Mouse (Mus musculus) kidney, postnatal 36 days (tissue): ENCODE data around the gene Syce2.
"Not testable (repeated sequence)": the region's sequence is repeated elsewhere in the genome, so short reads cannot be mapped to it uniquely, and the experiment has no call there.

Source experiments
- DNase-seq, 2 experiments: peaks; one replicate each; pipeline ENCODE4 v3.0.0; 2021 to 2022; ENCODE audit warnings: mixed read lengths in 2 of 2

Syce2 gene

GRCm38 (mm10) chr8:84902920-84903661 lies 31.2 kb downstream of the Syce2 start:
- DNase-seq: peak; percentile 96 to 98

DNA sequence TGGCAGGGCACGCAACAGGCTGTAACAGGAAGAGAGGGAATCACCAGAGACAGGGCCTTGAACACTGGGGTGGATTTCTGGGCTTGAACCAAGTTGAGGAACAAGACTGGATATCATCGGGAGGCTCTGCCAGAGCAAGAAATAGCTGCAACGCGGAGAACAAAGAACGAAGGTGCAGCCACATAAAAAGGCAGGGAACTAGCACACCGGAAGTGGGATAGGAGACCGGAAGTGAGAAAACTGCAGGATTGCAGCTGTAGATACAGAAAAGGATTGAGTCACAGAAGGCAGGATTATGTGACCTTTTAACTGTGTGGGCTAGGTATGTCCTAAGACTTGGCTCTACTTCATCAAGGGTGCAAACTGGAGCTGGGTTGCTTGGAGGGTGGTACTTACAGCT lies 32.4 kb downstream of the Syce2 start:
- DNase-seq: no peak

DNA sequence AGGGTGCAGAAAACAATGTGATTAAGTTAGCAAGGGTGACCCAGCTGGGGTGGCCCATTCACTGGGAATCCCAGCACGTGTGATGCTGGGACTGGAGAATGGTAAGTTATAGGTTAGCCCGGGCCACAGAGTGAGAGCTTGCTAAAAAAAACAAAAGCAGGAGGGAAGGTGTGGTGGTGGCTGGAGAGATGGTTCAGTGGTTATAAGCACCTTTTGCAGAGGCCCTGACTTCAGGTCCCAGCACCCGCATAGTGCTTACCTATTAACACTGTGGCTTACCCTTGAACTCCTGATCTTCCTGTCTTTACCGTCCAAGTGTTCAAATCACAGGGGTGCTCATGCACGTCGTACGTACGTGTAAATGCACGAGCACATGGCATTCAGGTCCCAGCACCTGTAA lies 35.1 kb downstream of the Syce2 start:
- DNase-seq: no peak

DNA sequence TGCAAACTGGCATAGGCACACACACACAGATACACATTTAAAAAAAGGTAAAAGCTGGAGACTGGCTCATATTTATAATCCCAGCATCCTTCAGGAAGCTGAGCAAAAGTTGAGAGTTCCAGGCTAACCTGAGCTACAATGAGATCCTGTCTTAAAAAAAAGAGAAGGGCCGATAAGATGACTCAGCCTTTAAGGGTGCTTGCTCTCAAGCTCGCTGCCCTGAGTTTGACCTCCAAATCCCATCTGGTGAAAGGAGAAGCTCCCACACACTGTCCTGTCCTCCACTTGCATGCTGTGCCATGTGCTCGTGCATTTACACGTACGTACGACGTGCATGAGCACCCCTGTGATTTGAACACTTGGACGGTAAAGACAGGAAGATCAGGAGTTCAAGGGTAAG lies 35.6 kb downstream of the Syce2 start:
- DNase-seq: no peak

DNA sequence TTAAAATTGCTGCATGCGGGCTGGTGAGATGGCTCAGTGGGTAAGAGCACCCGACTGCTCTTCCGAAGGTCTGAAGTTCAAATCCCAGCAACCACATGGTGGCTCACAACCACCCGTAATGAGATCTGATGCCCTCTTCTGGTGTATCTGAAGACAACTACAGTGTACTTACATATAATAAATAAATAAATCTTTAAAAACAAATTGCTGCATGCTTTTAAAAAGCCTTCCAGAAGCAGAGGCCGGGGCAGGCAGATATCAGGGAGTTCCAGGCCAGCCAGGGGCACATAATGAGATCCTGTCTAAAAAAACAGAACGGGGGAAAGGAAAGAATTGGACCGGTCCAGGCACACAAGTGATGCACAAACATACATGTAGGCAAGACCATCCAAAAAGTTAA lies 36.1 kb downstream of the Syce2 start:
- not testable (repeated sequence) for DNase-seq

DNA sequence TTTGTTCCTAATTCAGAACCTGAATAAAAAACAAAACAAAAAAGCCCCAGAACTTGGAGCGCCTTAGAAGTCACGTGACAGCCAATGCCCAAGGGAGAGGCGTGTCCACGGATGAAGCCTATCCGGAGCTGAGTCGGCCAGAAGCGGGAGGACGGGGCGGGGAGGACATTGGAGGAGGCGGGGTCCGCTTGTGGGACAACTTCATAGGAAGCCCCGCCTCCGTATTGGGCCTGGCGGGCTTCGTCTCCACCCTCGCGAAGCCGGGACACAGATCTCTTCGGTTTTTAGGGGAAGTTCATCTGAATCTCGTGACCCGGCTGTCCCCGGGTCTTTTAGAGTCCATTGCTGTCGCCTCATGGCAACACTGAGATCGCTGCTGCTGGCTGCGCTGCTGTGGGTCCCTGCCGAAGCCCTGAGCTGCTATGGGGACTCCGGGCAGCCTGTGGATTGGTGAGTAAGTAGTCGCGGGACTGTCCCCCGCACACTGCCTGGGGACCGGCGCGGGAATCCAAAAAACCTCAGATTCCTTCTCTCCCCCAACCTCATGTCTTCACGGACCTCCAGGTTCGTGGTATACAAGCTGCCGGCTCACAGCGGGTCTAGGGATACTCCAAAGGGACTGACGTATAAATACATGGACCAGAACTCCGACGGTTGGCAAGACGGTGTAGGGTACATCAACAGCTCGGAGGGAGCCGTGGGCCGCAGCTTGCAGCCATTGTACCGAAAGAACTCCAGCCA lies 36.7 kb downstream of the Syce2 start, which contains the start of gene Dnase2a:
Gene Dnase2a (plus strand): TSS at position 140 of the 741 bp plus-strand sequence.
- DNase-seq: peak; percentile 98 to 99

GRCm38 (mm10) chr8:84909162-84909767 lies 37.4 kb downstream of the Syce2 start:
- DNase-seq: no peak

DNA sequence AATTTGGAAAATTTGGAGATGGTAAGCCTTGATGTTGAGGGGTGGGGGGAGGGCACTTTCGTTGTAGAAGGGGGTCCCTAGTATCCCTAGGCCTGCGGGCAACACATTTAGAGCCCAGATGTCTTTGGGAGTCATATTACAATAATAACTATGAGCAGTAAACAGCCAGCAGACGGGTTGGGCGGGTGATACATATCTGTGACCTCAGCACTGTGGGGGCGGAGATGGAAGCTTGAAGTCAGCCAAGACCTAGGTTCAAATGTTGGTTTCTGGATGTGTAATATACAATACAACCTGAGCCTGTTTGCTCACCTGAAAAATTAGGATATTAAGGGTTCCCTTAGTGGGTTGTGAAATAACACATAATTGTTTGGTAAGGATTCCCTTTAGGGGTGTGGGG lies 38.0 kb downstream of the Syce2 start:
- no peak for DNase-seq

GRCm38 (mm10) chr8:84910551-84910950 lies 38.6 kb downstream of the Syce2 start:
- no peak for DNase-seq

DNA sequence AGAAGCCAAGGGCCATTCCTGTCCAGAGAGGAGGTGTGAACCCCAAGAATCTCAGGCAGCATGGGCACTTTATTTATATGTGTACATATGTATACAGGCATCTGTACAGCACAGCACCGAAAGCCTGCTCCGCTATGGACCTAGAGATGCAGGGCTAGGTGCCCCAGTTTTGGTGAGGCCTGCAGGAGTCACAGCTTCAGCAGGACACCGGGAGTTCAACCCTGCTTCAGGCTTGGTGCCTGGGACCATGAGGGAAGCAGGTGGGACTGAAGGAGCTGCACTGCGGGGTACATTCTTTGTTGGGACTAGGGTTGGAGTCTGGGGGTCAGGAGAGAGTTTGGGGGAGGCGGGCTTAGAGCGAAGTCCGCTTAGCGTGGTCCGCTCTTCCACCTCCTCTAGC lies 39.9 kb downstream of the Syce2 start:
- no peak for DNase-seq

- DNase-seq: peak in 1 of 2 experiments; percentile 11
Observed at GRCm38 (mm10) chr8:84912391-84912790, 40.5 kb downstream of the Syce2 start.

DNA sequence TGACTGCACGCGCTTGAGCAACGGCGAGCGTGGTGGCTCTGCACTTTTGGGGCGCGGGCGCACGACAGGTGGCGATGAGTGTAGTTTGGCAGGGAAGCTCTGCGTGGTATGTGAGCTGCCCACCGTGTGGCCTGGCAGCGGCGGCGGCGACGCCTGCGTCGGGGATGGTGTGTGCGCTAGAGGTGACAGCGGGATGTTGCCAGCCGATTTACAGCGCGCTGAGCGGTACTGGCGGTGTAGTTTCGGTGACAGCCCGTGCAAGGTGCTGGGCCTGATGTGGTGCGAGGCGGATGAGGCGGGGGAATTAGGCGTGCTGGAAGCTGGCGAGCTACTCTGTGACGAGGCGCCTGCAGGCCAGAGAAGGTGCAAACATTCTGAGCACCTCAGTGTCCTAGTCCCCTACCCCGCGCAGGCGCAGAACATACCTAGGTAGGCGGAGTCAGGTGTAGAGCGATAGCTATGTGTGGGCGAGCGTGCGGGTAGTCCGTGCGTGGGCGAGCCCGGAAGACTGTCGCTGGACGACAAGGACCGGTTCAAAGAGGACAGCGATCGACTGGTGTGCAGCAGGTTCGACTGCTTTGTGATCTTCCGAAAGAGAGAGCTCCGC lies 41.1 kb downstream of the Syce2 start:
- DNase-seq: peak; percentile 84 to 88

DNA sequence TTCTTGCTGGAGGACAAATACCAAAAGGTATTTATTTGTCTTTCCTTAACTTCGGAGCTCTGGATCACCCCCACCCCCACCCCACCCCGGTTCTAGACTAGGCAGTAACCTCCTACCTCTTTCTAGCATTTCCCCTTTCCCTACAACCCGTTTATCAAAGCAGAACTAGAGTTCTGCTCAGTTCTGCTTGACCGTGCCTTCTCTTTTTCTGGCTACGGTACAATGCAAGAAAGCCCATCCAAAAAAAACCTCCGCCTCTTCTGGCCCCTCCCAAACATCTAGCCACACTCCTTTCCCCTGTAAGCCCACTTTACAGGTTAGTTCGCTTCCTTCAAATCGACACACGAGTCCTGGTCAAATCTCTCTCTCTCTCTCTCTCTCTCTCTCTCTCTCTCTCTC lies 41.6 kb downstream of the Syce2 start:
- DNase-seq: no peak

DNA sequence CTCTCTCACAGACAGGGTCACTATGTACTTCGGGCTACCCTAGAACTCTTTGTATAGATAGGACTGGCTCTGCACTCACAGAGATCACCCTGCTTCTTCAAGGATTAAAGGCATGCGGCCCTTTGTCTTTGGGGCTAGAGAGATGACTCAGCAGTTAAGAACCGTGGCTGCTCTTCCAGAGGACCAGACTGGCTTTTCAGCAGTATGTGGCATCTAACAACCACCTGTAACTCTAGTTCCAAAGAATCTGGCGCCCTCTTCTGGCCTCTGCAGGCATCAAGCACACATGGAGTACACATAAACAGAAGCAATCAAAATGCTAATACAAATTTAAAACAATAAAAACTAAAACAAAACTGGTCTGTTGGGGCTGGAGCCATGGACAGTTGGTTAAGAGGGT lies 42.0 kb downstream of the Syce2 start:
- DNase-seq: peak; percentile 37 to 63

DNA sequence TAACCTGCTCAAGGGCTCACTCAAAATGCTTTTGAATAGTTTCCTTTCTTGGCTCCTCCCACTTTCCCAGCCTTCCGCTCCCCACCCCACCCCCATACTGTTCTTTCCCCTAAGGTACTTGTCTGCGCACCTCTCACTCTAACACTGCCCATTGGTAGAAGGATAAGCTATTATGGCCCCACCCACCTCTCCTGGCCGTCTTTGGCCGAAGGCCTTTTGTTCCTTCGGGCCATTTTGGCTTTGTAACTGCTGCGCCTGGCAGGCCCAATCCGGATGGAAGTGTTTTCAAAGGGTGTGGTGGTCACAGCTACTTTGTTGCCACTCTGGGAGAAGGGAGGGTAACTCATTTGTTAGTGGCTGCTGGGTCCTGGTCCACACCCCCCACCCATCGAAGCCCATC lies 43.4 kb downstream of the Syce2 start:
- DNase-seq: no peak

- DNase-seq: no peak
Observed at GRCm38 (mm10) chr8:84917781-84918180, 45.9 kb downstream of the Syce2 start.

GRCm38 (mm10) chr8:84918646-84919045 lies 46.7 kb downstream of the Syce2 start:
- no peak for DNase-seq

GRCm38 (mm10) chr8:84921596-84921995 lies 49.7 kb downstream of the Syce2 start:
- no peak for DNase-seq

DNA sequence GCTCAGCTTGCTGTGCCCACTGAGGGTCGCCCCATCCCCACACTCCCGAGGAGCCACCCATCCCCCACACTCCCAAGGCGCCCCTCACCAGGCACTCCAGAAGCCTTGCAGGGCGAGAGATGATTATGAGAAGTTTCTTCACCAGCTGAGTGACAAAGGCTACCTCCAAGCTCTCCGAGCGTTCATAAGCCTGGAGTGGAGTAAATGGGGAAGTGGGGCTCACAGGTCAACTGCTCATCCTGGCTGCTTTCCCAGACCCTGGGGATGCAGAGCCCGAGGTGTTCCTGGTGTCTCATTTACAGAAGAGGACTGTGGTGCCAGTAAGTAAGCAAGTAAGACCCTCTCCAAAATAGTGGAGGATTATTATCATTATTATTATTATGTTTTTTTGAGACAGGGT lies 53.6 kb downstream of the Syce2 start:
- DNase-seq: no peak

DNA sequence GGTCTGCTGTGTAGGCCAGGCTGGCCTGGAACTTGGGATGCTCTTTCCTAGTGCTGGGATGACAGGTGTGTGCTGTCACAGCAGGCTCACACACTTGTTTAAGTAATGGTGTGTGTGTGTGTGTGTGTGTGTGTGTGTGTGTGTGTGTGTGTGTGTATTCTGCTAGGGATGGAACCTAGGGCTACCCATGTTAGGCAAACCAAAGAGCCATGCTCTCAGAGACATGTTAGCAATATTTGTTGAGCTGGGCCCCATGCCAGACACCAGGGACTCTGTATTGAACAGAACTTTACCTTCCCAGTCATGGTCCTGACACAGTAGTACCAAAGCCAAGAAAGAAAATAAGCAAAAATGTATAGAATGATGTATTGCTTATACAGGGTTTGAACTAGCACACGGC lies 55.6 kb downstream of the Syce2 start:
- no peak for DNase-seq

- DNase-seq: peak; percentile 62 to 88
Observed at GRCm38 (mm10) chr8:84928456-84929306, 56.8 kb downstream of the Syce2 start.

DNA sequence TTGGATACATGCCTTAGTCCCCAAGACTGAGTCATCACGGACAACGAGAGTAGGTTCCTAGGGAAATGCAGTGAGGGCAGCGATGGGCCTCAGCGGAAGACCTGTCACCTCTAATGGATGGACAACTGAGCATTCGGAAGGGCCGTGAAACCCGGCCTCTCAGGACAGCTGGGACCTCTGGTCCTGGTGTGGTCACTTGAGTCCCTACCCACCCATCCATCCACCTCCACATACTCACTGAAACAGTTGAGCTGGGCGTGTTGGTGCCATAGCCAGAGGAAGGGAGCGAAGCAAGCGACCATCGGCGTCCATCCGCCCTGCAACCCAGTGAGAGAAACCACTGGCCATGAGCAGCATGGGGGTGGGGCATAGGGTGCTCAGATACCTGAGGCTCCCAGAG lies 58.7 kb downstream of the Syce2 start:
- DNase-seq: no peak
